Mouse (Mus musculus) thymus, adult 2 months (tissue): Measurements from ENCODE around the gene Gm42906.

Source experiments
- CTCF ChIP-seq: fragments of 200-500 bp; IDR thresholded peaks from 2 replicates; pipeline ENCODE4 v1.5.1; 2012; ENCODE audit warnings: mild to moderate bottlenecking, control low read depth, low read length, moderate library complexity, borderline replicate concordance; ENCODE audit not compliant: control insufficient read depth, poor library complexity, insufficient read depth; ENCODE audit errors: extremely low read depth
- POLR2A ChIP-seq: fragments of 200-500 bp; IDR thresholded peaks from 2 replicates; pipeline ENCODE4 v1.6.1; 2012; ENCODE audit warnings: mild to moderate bottlenecking, low read length, control low read depth, moderate library complexity; ENCODE audit not compliant: control insufficient read depth, poor library complexity, insufficient read depth; ENCODE audit errors: extremely low read depth

DNA sequence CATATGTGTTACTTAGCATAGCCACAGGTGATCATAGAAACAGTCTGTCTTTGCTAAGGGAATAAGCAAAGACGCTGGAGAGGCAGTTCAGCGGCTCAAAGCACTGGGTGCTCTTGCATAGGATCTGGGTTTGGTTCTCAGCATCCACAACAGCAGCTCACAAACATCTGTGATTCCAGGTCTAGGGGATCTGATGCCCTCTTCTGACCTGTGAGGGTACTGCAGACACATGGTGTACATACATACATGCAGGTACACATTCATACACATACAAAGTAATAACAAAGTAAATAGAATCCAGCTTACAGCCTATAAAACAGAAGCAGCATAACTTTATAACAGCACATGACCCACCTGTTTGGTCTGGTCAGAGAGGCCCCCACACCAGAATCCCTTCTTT is 366.0 kb downstream of the Gm42906 start:
- no peak for TF ChIP-seq POLR2A
- no peak for TF ChIP-seq CTCF
